Mouse (Mus musculus) limb, embryonic 12.5 days (tissue): Measurements from ENCODE around the gene Hist1h4k. TPM values are rescaled to one million over a fixed set of nuclear protein-coding genes. Genes with fewer than 3 reads are reported as not detected.
"Not testable (repeated sequence)": the region's sequence is repeated elsewhere in the genome, so short reads cannot be mapped to it uniquely, and the experiment has no call there.

ENCODE experiments used
- ATAC-seq: fragments of 200-750 bp; cut with Nextera tagmentation; 2 replicates; pipeline ENCODE4 v1.8.0; 2017; ENCODE audit warnings: low read depth, moderate TSS enrichment; ENCODE audit not compliant: insufficient number of reproducible peaks, insufficient read depth, low FRiP score, low TSS enrichment
- H3K27ac ChIP-seq: fragments of 300-500 bp; sonication (generic); 2 replicates; pipeline ENCODE4 v1.5.1; 2016; ENCODE audit warnings: mild to moderate bottlenecking, moderate library complexity
- H3K27me3 ChIP-seq: fragments of 300-500 bp; sonication (generic); 2 replicates; pipeline ENCODE4 v1.6.1; 2016; ENCODE audit warnings: mild to moderate bottlenecking, moderate library complexity
- H3K36me3 ChIP-seq: fragments of 300-500 bp; sonication (generic); 2 replicates; pipeline ENCODE4 v1.6.1; 2016; ENCODE audit warnings: mild to moderate bottlenecking, moderate library complexity
- H3K4me1 ChIP-seq: fragments of 300-500 bp; sonication (generic); replicated peaks from 2 replicates; pipeline ENCODE4 v1.6.1; 2016
- H3K4me2 ChIP-seq: fragments of 300-500 bp; sonication (generic); 2 replicates; pipeline ENCODE4 v1.6.1; 2016; ENCODE audit warnings: mild to moderate bottlenecking, moderate library complexity
- H3K4me3 ChIP-seq: fragments of 300-500 bp; sonication (generic); replicated peaks from 2 replicates; pipeline ENCODE4 v1.5.1; 2016; ENCODE audit warnings: mild to moderate bottlenecking
- H3K9ac ChIP-seq: fragments of 300-500 bp; sonication (generic); replicated peaks from 2 replicates; pipeline ENCODE4 v1.6.1; 2016; ENCODE audit warnings: mild to moderate bottlenecking, moderate library complexity
- H3K9me3 ChIP-seq: fragments of 300-500 bp; sonication (generic); 2 replicates; pipeline ENCODE4 v1.6.1; 2016; ENCODE audit warnings: mild to moderate bottlenecking, moderate library complexity
- WGBS: fragments of 180-500 bp; shearing (Covaris S2); methylation state at CpG from one replicate; pipeline ENCODE4 v1.1.7; 2016; 5-methylcytosine and 5-hydroxymethylcytosine counted together
- polyA plus RNA-seq: library from polyadenylated mRNA; unstranded; fragments of >200 nt; fragmentation: Nextera tagmentation; extraction: Ambion mirVana; gene quantifications from 2 replicates; pipeline ENCODE4 v1.2.1, GENCODE M21; 2016

Hist1h4k gene
- polyA plus RNA-seq, 1 experiment from 2014 or later = 11.3 TPM

- H3K9me3 ChIP-seq, H3K36me3 ChIP-seq, H3K27me3 ChIP-seq: not testable (repeated sequence)
- peaks cover 24% of the 10 kb centered on the region for H3K4me1 ChIP-seq
- peak within 1 kb of the TSS; percentile 47 for H3K4me3 ChIP-seq
- peak; percentile 95 for ATAC-seq
- H3K9ac ChIP-seq = peak within 1 kb of the TSS; percentile 68
- WGBS = under 1% methylated on average over 44 of the region's 50 CpGs
- H3K27ac ChIP-seq = peak within 1 kb of the TSS; percentile 95
- peak within 1 kb of the TSS; percentile 73 for H3K4me2 ChIP-seq
These were observed 3.4 kb upstream of the Hist1h4k start, which contains the start of the genes Hist1h2ak and Hist1h2bn for GRCm38 (mm10) chr13:21753524-21754285. Gene Hist1h2ak (minus strand): TSS chr13:21753827. Gene Hist1h2bn (plus strand): TSS chr13:21754123.

GRCm38 (mm10) chr13:21753051-21753523 lies 2.8 kb upstream of the Hist1h4k start:
- Histone ChIP-seq H3K4me3 (peak overlapping the region; percentile 47), H3K4me2 (peak overlapping the region; percentile 73), H3K9me3 (no peaks in the 10 kb centered on the region), H3K9ac (peak overlapping the region; percentile 68), H3K27ac (peak overlapping the region; percentile 95), H3K4me1 (peaks cover 27% of the 10 kb centered on the region), H3K27me3 (no peaks in the 10 kb centered on the region), H3K36me3 (no peaks in the 10 kb centered on the region)
- WGBS = 2% methylated on average over 10 of the region's 10 CpGs
- no peak for ATAC-seq

- no peaks in the 10 kb centered on the region for H3K27me3 ChIP-seq
- 43% methylated on average over 3 of the region's 3 CpGs for WGBS
- peaks cover 29% of the 10 kb centered on the region for H3K4me1 ChIP-seq
- H3K9me3 ChIP-seq = no peaks in the 10 kb centered on the region
- H3K27ac ChIP-seq = peak overlapping the region; percentile 95
- no peak for ATAC-seq
- H3K9ac ChIP-seq = peak overlapping the region; percentile 35; the same call in 1 of the 2 replicates
- H3K4me3 ChIP-seq = peak overlapping the region; percentile 47; the same call in 1 of the 2 replicates
- H3K4me2 ChIP-seq = peak overlapping the region; percentile 73
- no peaks in the 10 kb centered on the region for H3K36me3 ChIP-seq
These were observed 2.1 kb upstream of the Hist1h4k start for GRCm38 (mm10) chr13:21752356-21752755.

GRCm38 (mm10) chr13:21751827-21752226 lies 1.5 kb upstream of the Hist1h4k start:
- ATAC-seq = no peak
- H3K27ac ChIP-seq = peak overlapping the region; percentile 95
- peak overlapping the region; percentile 73; the same call in 1 of the 2 replicates for H3K4me2 ChIP-seq
- no peaks in the 10 kb centered on the region for H3K9me3 ChIP-seq
- H3K9ac ChIP-seq = no peak overlapping the region
- H3K27me3 ChIP-seq = no peaks in the 10 kb centered on the region
- no peaks in the 10 kb centered on the region for H3K36me3 ChIP-seq
- peaks cover 31% of the 10 kb centered on the region for H3K4me1 ChIP-seq
- H3K4me3 ChIP-seq = no peak overlapping the region
- WGBS = 81% methylated on average over 3 of the region's 3 CpGs

GRCm38 (mm10) chr13:21751417-21751816 lies 1.1 kb upstream of the Hist1h4k start:
- Histone ChIP-seq H3K4me3 (no peak overlapping the region), H3K9me3 (no peaks in the 10 kb centered on the region), H3K9ac (no peak overlapping the region), H3K4me1 (peaks cover 31% of the 10 kb centered on the region), H3K4me2 (0 out of 2 replicates have a peak overlapping the region, but pooled peaks have one; percentile 73), H3K27ac (peak overlapping the region; percentile 95), H3K27me3 (no peaks in the 10 kb centered on the region), H3K36me3 (no peaks in the 10 kb centered on the region)
- ATAC-seq = no peak

- Histone ChIP-seq H3K36me3 (no peaks in the 10 kb centered on the region), H3K9ac (peak overlapping the region; percentile 72), H3K27me3 (no peaks in the 10 kb centered on the region), H3K9me3 (no peaks in the 10 kb centered on the region), H3K4me3 (peak overlapping the region; percentile 57), H3K4me2 (peak overlapping the region; percentile 90), H3K4me1 (peaks cover 28% of the 10 kb centered on the region), H3K27ac (peak overlapping the region; percentile 99)
- 5% methylated on average over 5 of the region's 5 CpGs for WGBS
- ATAC-seq = no peak
These were observed 732 bp downstream of the Hist1h4k start for GRCm38 (mm10) chr13:21749387-21750158.

GRCm38 (mm10) chr13:21745006-21745405 lies 5.3 kb downstream of the Hist1h4k start:
- Histone ChIP-seq H3K36me3 (no peaks in the 10 kb centered on the region), H3K9me3 (no peaks in the 10 kb centered on the region), H3K9ac (no peak overlapping the region), H3K4me2 (no peak overlapping the region), H3K4me1 (peaks cover 15% of the 10 kb centered on the region; the same call in 1 of the 2 replicates), H3K27me3 (no peaks in the 10 kb centered on the region), H3K4me3 (no peak overlapping the region), H3K27ac (no peak overlapping the region)
- ATAC-seq = no peak
- 91% methylated on average over 1 of the region's 1 CpGs for WGBS

GRCm38 (mm10) chr13:21734906-21735767 lies 15.2 kb downstream of the Hist1h4k start, which contains the start of gene Hist1h4j:
Gene Hist1h4j (plus strand): TSS chr13:21735064.
- H3K27ac ChIP-seq = peak within 1 kb of the TSS; percentile 99
- peaks cover 10% of the 10 kb centered on the region for H3K4me1 ChIP-seq
- not testable (repeated sequence) for H3K27me3 ChIP-seq, H3K9me3 ChIP-seq, H3K36me3 ChIP-seq
- under 1% methylated on average over 47 of the region's 56 CpGs for WGBS
- peak within 1 kb of the TSS; percentile 64 for H3K4me2 ChIP-seq
- peak within 1 kb of the TSS; percentile 70 for H3K9ac ChIP-seq
- peak within 1 kb of the TSS; percentile 52 for H3K4me3 ChIP-seq
- ATAC-seq = peak; percentile 93

GRCm38 (mm10) chr13:21734010-21734905 lies 16.0 kb downstream of the Hist1h4k start:
- Histone ChIP-seq H3K27me3 (no peaks in the 10 kb centered on the region), H3K4me1 (peaks cover 10% of the 10 kb centered on the region), H3K27ac (peak overlapping the region; percentile 99), H3K9ac (peak overlapping the region; percentile 70), H3K36me3 (no peaks in the 10 kb centered on the region), H3K4me2 (peak overlapping the region; percentile 64), H3K4me3 (peak overlapping the region; percentile 52), H3K9me3 (no peaks in the 10 kb centered on the region)
- under 1% methylated on average over 21 of the region's 21 CpGs for WGBS
- peak; percentile 82 for ATAC-seq

- no peak for ATAC-seq
- peak overlapping the region; percentile 99 for H3K27ac ChIP-seq
- H3K36me3 ChIP-seq = no peaks in the 10 kb centered on the region
- H3K4me1 ChIP-seq = peaks cover 10% of the 10 kb centered on the region
- no peaks in the 10 kb centered on the region for H3K27me3 ChIP-seq
- H3K9ac ChIP-seq = peak overlapping the region; percentile 70; the same call in 1 of the 2 replicates
- no peaks in the 10 kb centered on the region for H3K9me3 ChIP-seq
- H3K4me3 ChIP-seq = no peak overlapping the region
- H3K4me2 ChIP-seq = peak overlapping the region; percentile 64; the same call in 1 of the 2 replicates
- 66% methylated on average over 5 of the region's 5 CpGs for WGBS
These were observed 16.8 kb downstream of the Hist1h4k start for GRCm38 (mm10) chr13:21733466-21733865.
